Mouse (Mus musculus) embryonic facial prominence, embryonic 11.5 days (tissue): ENCODE results near the gene Defa25. TPM values are rescaled to one million over a fixed set of nuclear protein-coding genes. Genes with fewer than 3 reads are reported as not detected.
"Not testable (repeated sequence)": the region's sequence is repeated elsewhere in the genome, so short reads cannot be mapped to it uniquely, and the experiment has no call there.

Experiments
- ATAC-seq: fragments of 200-750 bp; cut with Nextera tagmentation; replicated peaks from 2 replicates; pipeline ENCODE4 v1.8.0; 2017; ENCODE audit warnings: low read depth; ENCODE audit not compliant: insufficient number of reproducible peaks, low FRiP score, low TSS enrichment
- DNase-seq: peaks from one replicate; pipeline ENCODE4 v3.0.0-alpha.2; 2015; ENCODE audit warnings: low spot score
- H3K27ac ChIP-seq: fragments of 300-500 bp; sonication (generic); replicated peaks from 2 replicates; pipeline ENCODE4 v1.5.1; 2014; ENCODE audit warnings: mild to moderate bottlenecking, low read depth, low read length, control low read depth
- H3K27me3 ChIP-seq: fragments of 300-500 bp; sonication (generic); 2 replicates; pipeline ENCODE4 v1.6.1; 2014; ENCODE audit warnings: mild to moderate bottlenecking, low read length, moderate library complexity, mixed read lengths; ENCODE audit not compliant: control insufficient read depth, insufficient read depth
- H3K36me3 ChIP-seq: fragments of 300-500 bp; sonication (generic); replicated peaks from 2 replicates; pipeline ENCODE4 v1.6.1; 2014; ENCODE audit warnings: low read depth, mild to moderate bottlenecking, low read length, moderate library complexity, mixed read lengths; ENCODE audit not compliant: control insufficient read depth, insufficient read depth
- H3K4me1 ChIP-seq: fragments of 300-500 bp; sonication (generic); 2 replicates; pipeline ENCODE4 v1.6.1; 2014; ENCODE audit warnings: low read length, mixed read lengths; ENCODE audit not compliant: control insufficient read depth, insufficient read depth
- H3K4me2 ChIP-seq: fragments of 300-500 bp; sonication (generic); 2 replicates; pipeline ENCODE4 v1.6.1; 2014; ENCODE audit warnings: low read depth, mild to moderate bottlenecking, control low read depth, low read length, moderate library complexity
- H3K4me3 ChIP-seq: fragments of 300-500 bp; sonication (generic); 2 replicates; pipeline ENCODE4 v1.5.1; 2014; ENCODE audit warnings: low read depth, low read length, control low read depth
- H3K9ac ChIP-seq: fragments of 300-500 bp; sonication (generic); replicated peaks from 2 replicates; pipeline ENCODE4 v1.6.1; 2014; ENCODE audit warnings: mild to moderate bottlenecking, control low read depth, low read length
- H3K9me3 ChIP-seq: fragments of 300-500 bp; sonication (generic); replicated peaks from 2 replicates; pipeline ENCODE4 v1.6.1; 2016; ENCODE audit warnings: mild to moderate bottlenecking, low read length, inconsistent platforms, mixed read lengths; ENCODE audit not compliant: control insufficient read depth
- WGBS: fragments of 180-500 bp; shearing (Covaris S2); extraction: QIAGEN DNeasy Blood & Tissue Kit; methylation state at CpG from one replicate; pipeline ENCODE4 v1.1.7; 2014; 5-methylcytosine and 5-hydroxymethylcytosine counted together
- polyA plus RNA-seq: library from polyadenylated mRNA; unstranded; fragments of >200 nt; fragmentation: Nextera tagmentation; extraction: Ambion mirVana; gene quantifications from 2 replicates; pipeline ENCODE4 v1.2.1, GENCODE M21; 2014

Defa25 gene
- not detected in 2 replicates for polyA plus RNA-seq

GRCm38 (mm10) chr8:21084142-21084541, at the start of gene Defa25:
Gene Defa25 (plus strand): TSS chr8:21084442.
- not testable (repeated sequence) for H3K4me2 ChIP-seq, H3K9me3 ChIP-seq, H3K9ac ChIP-seq, DNase-seq, H3K27ac ChIP-seq, H3K27me3 ChIP-seq, ATAC-seq, H3K4me1 ChIP-seq, H3K4me3 ChIP-seq, H3K36me3 ChIP-seq

- not testable (repeated sequence) for H3K27ac ChIP-seq, H3K4me2 ChIP-seq, H3K4me3 ChIP-seq, DNase-seq, H3K4me1 ChIP-seq, H3K9ac ChIP-seq, H3K27me3 ChIP-seq, H3K36me3 ChIP-seq, ATAC-seq, H3K9me3 ChIP-seq
- WGBS: no CpG with 5 or more reads among the region's 1 CpGs
These were observed 29.5 kb upstream of the Defa25 start, which contains the start of gene Defa23 for GRCm38 (mm10) chr8:21054747-21055146. Gene Defa23 (plus strand): TSS chr8:21055047.

- not testable (repeated sequence) for H3K4me2 ChIP-seq, ATAC-seq, DNase-seq, H3K9ac ChIP-seq, H3K27ac ChIP-seq, H3K9me3 ChIP-seq, H3K27me3 ChIP-seq, H3K36me3 ChIP-seq, H3K4me1 ChIP-seq, H3K4me3 ChIP-seq
- WGBS: 79% methylated on average over 1 of the region's 1 CpGs
These were observed 19.5 kb upstream of the Defa25 start, which contains the start of gene Defa35 for GRCm38 (mm10) chr8:21064738-21065137. Gene Defa35 (plus strand): TSS chr8:21065038.

GRCm38 (mm10) chr8:21093106-21093505, 8.9 kb downstream of the Defa25 start:
- WGBS: 40% methylated on average over 4 of the region's 4 CpGs
- H3K36me3 ChIP-seq: no peaks in the 10 kb centered on the region
- no peaks in the 10 kb centered on the region for H3K27me3 ChIP-seq
- DNase-seq (no peak), ATAC-seq (no peak)
- no peak overlapping the region for H3K27ac ChIP-seq
- H3K4me2 ChIP-seq: no peak overlapping the region
- H3K4me1 ChIP-seq: no peaks in the 10 kb centered on the region
- H3K4me3 ChIP-seq: no peak overlapping the region
- H3K9ac ChIP-seq: no peak overlapping the region
- no peaks in the 10 kb centered on the region for H3K9me3 ChIP-seq

GRCm38 (mm10) chr8:21095950-21096349, 11.7 kb downstream of the Defa25 start, which contains the start of gene Gm14851:
Gene Gm14851 (minus strand): TSS chr8:21096050.
- not testable (repeated sequence) for H3K9ac ChIP-seq, DNase-seq, H3K36me3 ChIP-seq, H3K27ac ChIP-seq, H3K4me1 ChIP-seq, ATAC-seq, H3K4me3 ChIP-seq, H3K27me3 ChIP-seq, H3K9me3 ChIP-seq, H3K4me2 ChIP-seq
- WGBS: no CpG with 5 or more reads among the region's 2 CpGs

GRCm38 (mm10) chr8:21134342-21134741, 50.1 kb downstream of the Defa25 start, which contains the start of gene Defa30:
Gene Defa30 (plus strand): TSS chr8:21134642.
- not testable (repeated sequence) for H3K36me3 ChIP-seq, H3K4me2 ChIP-seq, H3K9me3 ChIP-seq, H3K27ac ChIP-seq, H3K4me3 ChIP-seq, DNase-seq, H3K9ac ChIP-seq, ATAC-seq, H3K27me3 ChIP-seq, H3K4me1 ChIP-seq
- 66% methylated on average over 3 of the region's 3 CpGs for WGBS

Other genes starting within 250 kb of the Defa25 start
- not detected in 2 replicates for gene Defb33, start 191.8 kb upstream of the Defa25 start, polyA plus RNA-seq
- gene Gm15056, start 181.8 kb upstream of the Defa25 start, polyA plus RNA-seq: not detected in 2 replicates
- gene Gm6040, start 162.4 kb upstream of the Defa25 start, polyA plus RNA-seq: not detected in 2 replicates
- gene AY761185, start 139.7 kb upstream of the Defa25 start, polyA plus RNA-seq: not detected in 2 replicates
- gene Defa21, start 58.9 kb upstream of the Defa25 start, polyA plus RNA-seq: not detected in 2 replicates
- not detected in 2 replicates for gene Defa23, start 29.4 kb upstream of the Defa25 start, polyA plus RNA-seq
- gene Defa35, start 19.4 kb upstream of the Defa25 start, polyA plus RNA-seq: not detected in 2 replicates
- gene Gm14851, start 11.6 kb downstream of the Defa25 start, polyA plus RNA-seq: not detected in 2 replicates
- gene Defa30, start 50.2 kb downstream of the Defa25 start, polyA plus RNA-seq: not detected in 2 replicates
- gene Defa22, start 77.8 kb downstream of the Defa25 start, polyA plus RNA-seq: not detected in 2 replicates
- not detected in 2 replicates for gene Defa31, start 107.2 kb downstream of the Defa25 start, polyA plus RNA-seq
- gene Gm15293, start 117.1 kb downstream of the Defa25 start, polyA plus RNA-seq: not detected in 2 replicates
- not detected in 2 replicates for gene Gm15292, start 165.3 kb downstream of the Defa25 start, polyA plus RNA-seq
- not detected in 2 replicates for gene Defa27, start 231.1 kb downstream of the Defa25 start, polyA plus RNA-seq
- not detected in 2 replicates for gene Defa29, start 242.6 kb downstream of the Defa25 start, polyA plus RNA-seq